Mouse (Mus musculus) layer of hippocampus, postnatal 25 days (tissue): ENCODE measurements around the gene Arhgef10l. TPM values are rescaled to one million over a fixed set of nuclear protein-coding genes. Genes with fewer than 3 reads are reported as not detected.

Experiments used
- DNase-seq, 2 experiments: peaks; one replicate each; pipeline ENCODE4 v3.0.0; 2022; ENCODE audit warnings: mixed read lengths in 2 of 2, low spot score in 1 of 2; ENCODE audit errors: extremely low spot score in 1 of 2
- total RNA-seq, 2 experiments: library from RNA; stranded (reverse); gene quantifications; 2 replicates each; pipeline ENCODE4 v1.2.3; 2021

Gene Arhgef10l
- total RNA-seq, 2 experiments from 2014 or later: 43.4 to 46.6 TPM

GRCm38 (mm10) chr4:140537561-140538021 is 128.2 kb downstream of the Arhgef10l start:
- DNase-seq: no peak

GRCm38 (mm10) chr4:140535323-140535722 is 130.5 kb downstream of the Arhgef10l start:
- DNase-seq: no peak

GRCm38 (mm10) chr4:140532270-140532669 is 133.5 kb downstream of the Arhgef10l start:
- DNase-seq: no peak

- no peak for DNase-seq
Observed at GRCm38 (mm10) chr4:140531024-140531423, 134.8 kb downstream of the Arhgef10l start.

GRCm38 (mm10) chr4:140529735-140530134 is 136.1 kb downstream of the Arhgef10l start:
- no peak for DNase-seq

- no peak for DNase-seq
Observed at GRCm38 (mm10) chr4:140528443-140528842, 137.4 kb downstream of the Arhgef10l start.

- no peak for DNase-seq
Observed at GRCm38 (mm10) chr4:140525674-140526177, 140.1 kb downstream of the Arhgef10l start.

- DNase-seq: no peak
Observed at GRCm38 (mm10) chr4:140524927-140525326, 140.9 kb downstream of the Arhgef10l start.

GRCm38 (mm10) chr4:140522873-140523272 is 142.9 kb downstream of the Arhgef10l start:
- DNase-seq: no peak

GRCm38 (mm10) chr4:140520719-140521118 is 145.1 kb downstream of the Arhgef10l start:
- no peak for DNase-seq

- no peak for DNase-seq
Observed at GRCm38 (mm10) chr4:140513797-140514196, 152.0 kb downstream of the Arhgef10l start.

GRCm38 (mm10) chr4:140509856-140510255 is 156.0 kb downstream of the Arhgef10l start:
- no peak for DNase-seq

GRCm38 (mm10) chr4:140507172-140507714 is 158.6 kb downstream of the Arhgef10l start:
- no peak for DNase-seq

- no peak for DNase-seq
Observed at GRCm38 (mm10) chr4:140505608-140506002, 160.2 kb downstream of the Arhgef10l start.

GRCm38 (mm10) chr4:140504921-140505607 is 160.7 kb downstream of the Arhgef10l start:
- no peak for DNase-seq

- DNase-seq: no peak
Observed at GRCm38 (mm10) chr4:140504067-140504913, 161.5 kb downstream of the Arhgef10l start.

- DNase-seq: no peak
Observed at GRCm38 (mm10) chr4:140500766-140501165, 165.0 kb downstream of the Arhgef10l start.

- no peak for DNase-seq
Observed at GRCm38 (mm10) chr4:140499571-140499970, 166.2 kb downstream of the Arhgef10l start.

GRCm38 (mm10) chr4:140497169-140497568 is 168.6 kb downstream of the Arhgef10l start:
- DNase-seq: no peak

GRCm38 (mm10) chr4:140491555-140491954 is 174.3 kb downstream of the Arhgef10l start:
- DNase-seq: no peak

- no peak for DNase-seq
Observed at GRCm38 (mm10) chr4:140485442-140485841, 180.4 kb downstream of the Arhgef10l start.
